Mouse (Mus musculus): ENCODE results near the gene Gm44973.
"Not testable (repeated sequence)": the region's sequence is repeated elsewhere in the genome, so short reads cannot be mapped to it uniquely, and the experiment has no call there.

- TF ChIP-seq POLR2A (IDR thresholded peaks at IDR 0.05; ENCODE audit: borderline replicate concordance, extremely low read depth, low read depth, low read length); CTCF (IDR thresholded peaks at IDR 0.05; ENCODE audit: insufficient read depth, low read length): not testable (repeated sequence)
Measured at GRCm38 (mm10) chr7:5079365-5080009, 64.2 kb downstream of the Gm44973 start.
